Mouse (Mus musculus) E14TG2a.4 (cell line): ENCODE results near the gene Arhgef3.

Source experiments
- H3K27me3 ChIP-seq: 2 replicates; pipeline ENCODE4 v1.6.1; 2014; ENCODE audit warnings: low read length, control low read depth; ENCODE audit not compliant: insufficient read depth
- H3K36me3 ChIP-seq: 2 replicates; pipeline ENCODE4 v1.6.1; 2014; ENCODE audit warnings: low read length, control low read depth; ENCODE audit not compliant: insufficient read depth
- H3K4me1 ChIP-seq: replicated peaks from 2 replicates; pipeline ENCODE4 v1.6.1; 2014; ENCODE audit warnings: low read depth, low read length, control low read depth
- H3K4me3 ChIP-seq: replicated peaks from 2 replicates; pipeline ENCODE4 v1.5.1; 2014; ENCODE audit warnings: mild to moderate bottlenecking, low read length
- H3K9me3 ChIP-seq: 2 replicates; pipeline ENCODE4 v1.6.1; 2014; ENCODE audit warnings: low read length, control low read depth
- CTCF ChIP-seq: conservative IDR thresholded peaks from 2 replicates; pipeline ENCODE4 v1.5.1; 2014; ENCODE audit warnings: low read length
- NANOG ChIP-seq: IDR thresholded peaks from 2 replicates; pipeline ENCODE4 v1.6.1; 2014; ENCODE audit warnings: borderline replicate concordance, low read length, mixed read lengths
- POU5F1 ChIP-seq: IDR thresholded peaks from 2 replicates; pipeline ENCODE4 v1.6.1; 2014; ENCODE audit warnings: low read length, borderline replicate concordance

The Arhgef3 gene

DNA sequence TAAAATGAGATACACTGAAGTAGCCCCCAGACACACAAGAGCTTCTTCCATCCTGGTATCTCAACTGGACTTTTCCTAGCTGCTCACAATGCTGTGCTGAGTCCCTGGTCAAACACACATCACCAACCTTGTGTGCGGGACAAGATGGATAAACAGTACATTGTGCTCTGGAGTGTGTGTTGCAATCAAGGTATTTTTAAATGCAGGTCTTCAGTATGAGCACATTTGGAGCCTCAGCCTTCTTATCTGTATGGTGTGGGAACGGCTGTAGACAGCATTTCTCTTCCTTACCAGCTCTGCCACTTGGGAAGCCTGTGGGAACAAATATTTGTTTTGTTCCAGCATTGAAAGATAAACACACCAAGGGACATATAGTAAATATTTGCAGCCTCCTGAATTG lies 184.2 kb downstream of the Arhgef3 start:
- Histone ChIP-seq H3K4me1 (peaks cover 7% of the 10 kb centered on the region), H3K27me3 (no peaks in the 10 kb centered on the region)

DNA sequence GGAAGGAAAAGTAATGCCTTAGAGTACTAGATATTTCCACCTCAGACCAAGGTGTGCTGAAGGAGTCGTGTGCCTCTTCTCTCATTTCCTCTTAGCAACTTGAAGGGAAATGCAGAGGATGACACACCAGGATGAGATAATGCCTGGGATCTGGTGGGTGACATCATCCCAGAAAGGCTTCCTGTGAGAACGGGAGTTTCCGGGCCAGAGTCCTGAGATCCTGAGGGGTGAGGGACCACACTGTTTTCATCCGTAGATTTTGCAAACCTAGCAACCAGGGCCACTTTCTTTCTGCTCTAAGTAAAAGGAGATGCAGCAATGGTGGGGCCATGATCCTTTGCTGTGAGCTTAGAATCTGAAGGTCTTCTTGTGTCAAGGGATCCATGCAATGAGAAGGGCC lies 185.0 kb downstream of the Arhgef3 start:
- TF ChIP-seq NANOG (no peak), POU5F1 (no peak), CTCF (no peak)
- Histone ChIP-seq H3K9me3 (no peaks in the 10 kb centered on the region), H3K27me3 (no peaks in the 10 kb centered on the region), H3K4me1 (peaks cover 4% of the 10 kb centered on the region; the same call in 1 of the 2 replicates), H3K4me3 (no peak overlapping the region), H3K36me3 (no peaks in the 10 kb centered on the region)

More for the DNA sequence above, 184.2 kb downstream of the Arhgef3 start:
- Histone ChIP-seq H3K4me3 (no peak overlapping the region), H3K9me3 (no peaks in the 10 kb centered on the region), H3K36me3 (no peaks in the 10 kb centered on the region)
- TF ChIP-seq POU5F1: no peak

DNA sequence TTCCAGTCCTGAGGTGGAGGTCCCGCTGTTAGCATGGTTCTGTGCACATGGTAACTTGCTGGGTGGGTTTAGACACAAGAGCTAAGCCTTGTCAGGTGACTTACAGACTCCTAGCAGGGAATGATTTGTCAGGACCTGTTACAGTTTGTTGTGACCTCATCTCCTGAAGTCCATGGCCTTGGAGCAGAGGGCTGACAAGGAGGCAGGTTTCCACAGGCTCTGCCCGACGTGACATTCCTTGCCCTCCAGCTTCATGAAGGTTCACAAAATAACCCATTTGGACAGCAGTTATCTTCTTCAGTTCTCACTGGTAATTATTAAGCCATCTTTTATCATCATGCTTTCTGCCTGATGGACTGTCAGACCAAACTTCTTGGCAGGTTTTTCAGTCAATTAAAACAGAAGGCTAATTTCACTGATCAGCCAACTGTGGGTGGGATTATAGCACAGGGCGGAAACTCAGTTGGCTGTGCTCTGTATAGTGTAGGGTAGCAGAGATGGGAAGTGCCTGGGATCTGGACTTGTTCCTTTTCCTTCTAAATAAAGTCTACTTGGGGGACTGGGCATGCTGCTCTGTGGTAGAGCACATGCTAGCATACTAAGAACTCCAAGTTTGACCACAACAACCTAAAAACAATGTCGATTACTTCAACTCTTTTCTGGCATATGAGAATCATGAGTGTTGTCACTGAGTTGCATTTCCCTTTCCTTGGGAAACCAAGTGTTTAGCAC lies 187.2 kb downstream of the Arhgef3 start:
- H3K27me3 ChIP-seq: no peaks in the 10 kb centered on the region
- no peaks in the 10 kb centered on the region for H3K36me3 ChIP-seq
- no peaks in the 10 kb centered on the region for H3K9me3 ChIP-seq
- H3K4me3 ChIP-seq: no peak overlapping the region
- TF ChIP-seq NANOG (no peak), POU5F1 (no peak), CTCF (no peak)
- H3K4me1 ChIP-seq: peaks cover 4% of the 10 kb centered on the region; the same call in 1 of the 2 replicates

DNA sequence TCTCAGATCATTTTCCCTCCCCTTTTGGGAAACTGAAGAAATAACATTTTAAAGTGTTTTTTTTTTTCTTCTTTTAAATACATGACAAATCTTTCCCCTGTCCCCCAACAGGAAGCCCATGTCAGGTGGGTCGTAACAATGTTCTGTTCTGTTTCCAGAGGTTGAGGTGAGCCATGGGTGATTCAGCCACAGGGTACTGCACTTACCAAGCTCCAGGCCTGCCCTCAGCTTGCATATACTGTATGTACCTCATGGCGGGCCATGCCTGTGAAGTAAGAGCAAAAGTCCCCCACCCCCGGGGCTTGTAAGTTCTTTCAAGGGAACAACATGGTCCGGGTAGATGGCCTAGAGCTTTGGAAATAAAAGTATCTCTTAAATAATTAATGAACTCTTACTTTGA lies 188.6 kb downstream of the Arhgef3 start:
- Histone ChIP-seq H3K4me1 (peaks cover 4% of the 10 kb centered on the region; the same call in 1 of the 2 replicates), H3K36me3 (no peaks in the 10 kb centered on the region), H3K9me3 (no peaks in the 10 kb centered on the region), H3K27me3 (no peaks in the 10 kb centered on the region), H3K4me3 (no peak overlapping the region)
- TF ChIP-seq CTCF: no peak
- TF ChIP-seq POU5F1: no peak
- TF ChIP-seq NANOG: no peak

DNA sequence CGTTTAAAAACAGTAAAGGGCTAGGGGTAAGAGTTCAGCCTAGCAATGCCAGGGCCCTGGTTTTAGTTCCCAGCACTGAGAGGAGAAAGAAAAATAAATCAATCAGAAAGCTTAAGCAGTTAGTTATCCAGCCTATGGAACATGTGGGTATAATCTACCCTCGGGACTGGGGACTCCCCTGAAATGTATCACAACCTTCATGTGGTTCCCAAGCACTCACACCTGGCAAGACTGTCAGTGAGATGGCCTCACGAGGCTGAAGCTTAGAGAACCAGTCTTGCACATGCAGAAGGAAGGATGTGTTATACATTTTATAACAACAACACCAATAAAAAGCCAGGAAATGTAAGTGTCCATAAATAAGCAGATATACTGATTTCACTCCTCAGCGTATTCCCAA lies 189.7 kb downstream of the Arhgef3 start:
- Histone ChIP-seq H3K9me3 (no peaks in the 10 kb centered on the region), H3K36me3 (no peaks in the 10 kb centered on the region), H3K4me3 (no peak overlapping the region), H3K27me3 (no peaks in the 10 kb centered on the region), H3K4me1 (peaks cover 4% of the 10 kb centered on the region; the same call in 1 of the 2 replicates)
- TF ChIP-seq POU5F1 (no peak), NANOG (no peak), CTCF (no peak)

DNA sequence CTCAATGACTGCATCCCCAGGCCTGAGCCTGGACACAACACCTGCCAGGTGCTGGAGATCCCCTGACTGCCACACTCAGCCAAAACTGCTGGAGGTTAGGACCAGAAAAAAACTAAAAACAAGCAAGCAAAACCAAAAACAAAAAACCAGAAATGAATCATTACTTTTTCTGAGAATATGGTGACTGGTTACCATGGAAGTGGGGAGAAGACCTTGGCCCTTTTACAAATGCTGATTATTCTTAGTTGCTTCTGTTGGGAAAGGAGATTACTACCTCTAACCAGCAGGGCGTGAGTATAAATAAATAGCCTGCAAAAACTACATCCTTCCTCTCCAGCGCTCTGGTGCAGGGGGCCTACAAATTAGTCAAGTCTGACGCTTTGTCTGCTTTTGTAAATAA lies 194.1 kb downstream of the Arhgef3 start:
- no peak overlapping the region for H3K4me3 ChIP-seq
- H3K36me3 ChIP-seq: no peaks in the 10 kb centered on the region
- H3K9me3 ChIP-seq: no peaks in the 10 kb centered on the region
- H3K4me1 ChIP-seq: no peaks in the 10 kb centered on the region
- no peak for TF ChIP-seq NANOG
- no peak for TF ChIP-seq CTCF
- no peak for TF ChIP-seq POU5F1
- no peaks in the 10 kb centered on the region for H3K27me3 ChIP-seq

DNA sequence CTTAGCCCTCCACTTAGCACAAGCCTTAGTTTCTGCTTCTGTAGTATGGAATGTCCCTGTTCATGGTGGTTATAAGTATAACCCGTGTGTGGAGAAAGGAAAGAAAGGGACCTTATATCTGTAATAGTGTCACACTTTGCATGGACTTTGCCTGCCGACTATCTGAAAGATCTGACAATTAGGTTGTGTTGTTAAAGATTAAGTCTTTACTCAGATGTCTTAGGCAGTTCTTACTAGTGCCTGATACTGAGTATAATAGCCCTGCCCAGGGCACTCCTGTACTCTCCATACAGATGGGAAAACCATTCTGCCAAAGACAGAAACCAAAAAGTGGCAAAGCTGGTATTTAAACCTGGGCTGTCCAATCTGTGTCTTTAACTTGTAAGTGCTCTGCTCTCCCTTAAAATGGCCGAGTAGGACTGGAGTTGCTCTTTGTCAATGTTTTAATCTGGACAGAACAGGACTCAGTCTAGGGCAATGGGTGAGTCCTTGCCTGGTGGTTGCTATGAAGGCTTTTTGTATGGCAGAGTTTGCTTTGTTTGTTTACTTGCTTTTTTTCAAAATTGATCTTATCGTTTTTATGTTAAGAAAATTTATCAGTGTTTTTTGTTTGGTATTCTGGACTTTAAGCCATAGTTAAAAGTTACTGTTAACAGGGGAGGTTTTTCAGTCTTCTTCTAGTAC lies 196.0 kb downstream of the Arhgef3 start:
- peaks cover 1% of the 10 kb centered on the region for H3K4me1 ChIP-seq
- no peaks in the 10 kb centered on the region for H3K27me3 ChIP-seq
- no peaks in the 10 kb centered on the region for H3K9me3 ChIP-seq
- no peak overlapping the region for H3K4me3 ChIP-seq
- H3K36me3 ChIP-seq: no peaks in the 10 kb centered on the region
- TF ChIP-seq NANOG: no peak
- TF ChIP-seq POU5F1: no peak
- no peak for TF ChIP-seq CTCF

DNA sequence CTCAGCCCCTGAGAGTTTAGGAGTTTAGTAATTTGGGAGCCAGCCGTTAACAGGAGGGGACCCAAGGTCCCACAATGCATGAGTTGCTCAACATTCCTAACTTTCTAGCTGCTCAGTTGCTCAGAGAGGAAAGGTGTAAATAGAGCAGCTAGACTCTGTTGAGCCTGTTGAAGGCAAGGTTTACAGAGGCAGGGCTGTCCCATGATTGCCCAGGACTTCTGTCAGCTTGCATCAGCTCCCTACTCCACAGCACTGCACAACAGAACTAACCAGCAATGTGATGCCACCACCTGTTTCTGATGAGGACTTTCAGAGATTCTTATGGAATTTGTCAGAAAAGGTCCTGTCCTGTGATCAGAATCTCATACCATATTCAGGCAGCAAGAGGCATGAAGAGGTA lies 197.7 kb downstream of the Arhgef3 start:
- H3K27me3 ChIP-seq: no peaks in the 10 kb centered on the region
- H3K36me3 ChIP-seq: no peaks in the 10 kb centered on the region
- H3K4me1 ChIP-seq: peaks cover 10% of the 10 kb centered on the region
- H3K4me3 ChIP-seq: no peak overlapping the region
- TF ChIP-seq POU5F1: no peak
- TF ChIP-seq NANOG: no peak
- TF ChIP-seq CTCF: no peak
- H3K9me3 ChIP-seq: no peaks in the 10 kb centered on the region

DNA sequence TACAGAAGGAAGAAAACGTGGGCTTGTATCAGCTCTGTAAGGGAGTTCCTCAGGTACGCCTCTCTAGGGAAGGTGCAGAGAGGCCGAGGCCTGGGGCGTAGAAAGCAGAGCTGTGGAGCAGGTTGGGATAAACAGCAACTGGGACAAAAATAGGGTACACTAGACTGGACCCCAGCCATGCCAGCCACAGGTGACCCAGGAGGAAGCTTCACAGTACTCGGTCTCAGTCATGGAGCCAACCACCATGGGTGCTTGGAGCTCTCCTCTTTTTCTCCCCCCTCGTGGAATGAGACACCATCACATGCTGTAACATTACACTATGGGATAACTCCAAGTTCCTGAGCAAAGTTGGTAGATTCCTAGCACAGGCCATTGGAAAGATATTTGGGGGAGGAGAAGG lies 201.0 kb downstream of the Arhgef3 start:
- Histone ChIP-seq H3K9me3 (no peaks in the 10 kb centered on the region), H3K4me3 (no peak overlapping the region), H3K36me3 (no peaks in the 10 kb centered on the region), H3K27me3 (no peaks in the 10 kb centered on the region), H3K4me1 (peaks cover 10% of the 10 kb centered on the region)
- TF ChIP-seq POU5F1: no peak
- TF ChIP-seq CTCF: no peak
- TF ChIP-seq NANOG: no peak
